Mouse (Mus musculus) myocyte (in vitro differentiated cells): ENCODE results near the gene Crk. TPM values are rescaled to one million over a fixed set of nuclear protein-coding genes. Genes with fewer than 3 reads are reported as not detected.

Source experiments
- H3K27me3 ChIP-seq: one replicate; pipeline ENCODE4 v1.6.1; 2011; ENCODE audit not compliant: control insufficient read depth, insufficient read depth, insufficient read length
- H3K36me3 ChIP-seq: one replicate; pipeline ENCODE4 v1.6.1; 2011; ENCODE audit not compliant: control insufficient read depth, insufficient read depth
- H3K4me2 ChIP-seq: one replicate; pipeline ENCODE4 v1.6.1; 2011; ENCODE audit warnings: low read depth, control low read depth
- H3K4me3 ChIP-seq: one replicate; pipeline ENCODE4 v1.5.1; 2011; ENCODE audit warnings: mild to moderate bottlenecking, control low read depth, moderate library complexity
- H3K79me2 ChIP-seq: one replicate; pipeline ENCODE4 v1.6.1; 2011; ENCODE audit not compliant: control insufficient read depth, insufficient read depth
- H3ac ChIP-seq: one replicate; pipeline ENCODE4 v1.6.1; 2011; ENCODE audit not compliant: control insufficient read depth, insufficient read length
- CEBPB ChIP-seq: IDR thresholded peaks from 2 replicates; pipeline ENCODE4 v1.6.1; 2011; ENCODE audit warnings: mild to moderate bottlenecking, moderate library complexity; ENCODE audit not compliant: poor library complexity, insufficient read depth, severe bottlenecking
- E2F4 ChIP-seq: IDR thresholded peaks from one replicate; pipeline ENCODE4 v1.6.1; 2011; ENCODE audit warnings: mild to moderate bottlenecking, control low read depth, moderate library complexity; ENCODE audit not compliant: insufficient read depth
- MYOD1 ChIP-seq, 3 experiments: IDR thresholded peaks; one replicate each; pipeline ENCODE4 v1.6.1; 2011; ENCODE audit warnings: control low read depth in 2 of 3, low read depth in 2 of 3, mild to moderate bottlenecking in 2 of 3, moderate library complexity in 1 of 3; ENCODE audit not compliant: insufficient read length in 2 of 3, control insufficient read depth in 1 of 3
- MYOG ChIP-seq, 3 experiments: IDR thresholded peaks; one replicate each; pipeline ENCODE4 v1.6.1; 2011; ENCODE audit warnings: control low read depth in 2 of 3, low read depth in 2 of 3, mild to moderate bottlenecking in 2 of 3; ENCODE audit not compliant: insufficient read length in 2 of 3, control insufficient read depth in 1 of 3, insufficient read depth in 1 of 3
- POLR2A ChIP-seq: IDR thresholded peaks from one replicate; pipeline ENCODE4 v1.6.1; 2011; ENCODE audit warnings: low read depth, mild to moderate bottlenecking, control low read depth, moderate library complexity; ENCODE audit not compliant: insufficient read length
- SRF ChIP-seq: IDR thresholded peaks from one replicate; pipeline ENCODE4 v1.6.1; 2011; ENCODE audit warnings: low read depth; ENCODE audit not compliant: control insufficient read depth, insufficient read length
- TCF12 ChIP-seq: IDR thresholded peaks from one replicate; pipeline ENCODE4 v1.6.1; 2011; ENCODE audit warnings: mild to moderate bottlenecking, control low read depth; ENCODE audit not compliant: poor library complexity, insufficient read depth, severe bottlenecking
- TCF3 ChIP-seq: IDR thresholded peaks from one replicate; pipeline ENCODE4 v1.6.1; 2011; ENCODE audit warnings: low read depth, control low read depth; ENCODE audit not compliant: insufficient read length
- USF1 ChIP-seq: IDR thresholded peaks from one replicate; pipeline ENCODE4 v1.6.1; 2011; ENCODE audit warnings: low read depth, mild to moderate bottlenecking, control low read depth, moderate library complexity
- polyA plus RNA-seq: library from polyadenylated mRNA; unstranded; fragments of >200 nt; fragmentation: generic; extraction: Trizol; gene quantifications from one replicate; pipeline ENCODE4 v1.2.1, GENCODE M21; 2012; ENCODE audit warnings: missing spikeins

The Crk gene
- polyA plus RNA-seq, 1 experiment = 34.5 TPM

GRCm38 (mm10) chr11:75751082-75751481 is 72.0 kb downstream of the Crk start:
- no peak overlapping the region for H3ac ChIP-seq
- H3K36me3 ChIP-seq = peaks cover 26% of the 10 kb centered on the region
- H3K4me3 ChIP-seq = no peak overlapping the region

More at GRCm38 (mm10) chr11:75751082-75751481, 72.0 kb downstream of the Crk start:
- TF ChIP-seq TCF12 = no peak
- no peak for TF ChIP-seq USF1
- TF ChIP-seq MYOD1 (IDR thresholded peaks at IDR 0.05; ENCODE audit: control insufficient read depth in 1 of 3, insufficient read length in 2 of 3, low read depth in 2 of 3) = no peak
- no peak for TF ChIP-seq MYOG (IDR thresholded peaks at IDR 0.05; ENCODE audit: control insufficient read depth in 1 of 3, insufficient read depth in 1 of 3, insufficient read length in 2 of 3, low read depth in 2 of 3)
- no peak for TF ChIP-seq E2F4
- no peak for TF ChIP-seq CEBPB
- TF ChIP-seq TCF3 = no peak
- no peak for TF ChIP-seq SRF
- TF ChIP-seq POLR2A = no peak
- Histone ChIP-seq H3K4me2 (no peak overlapping the region), H3K79me2 (peaks cover 100% of the 10 kb centered on the region), H3K27me3 (no peaks in the 10 kb centered on the region)

Other genes starting within 250 kb of the Crk start
- 0.06 TPM for gene Serpinf2, start 239.7 kb upstream of the Crk start, polyA plus RNA-seq
- gene Wdr81, start 224.5 kb upstream of the Crk start, polyA plus RNA-seq = 17.3 TPM
- gene Tlcd2, start 217.5 kb upstream of the Crk start, polyA plus RNA-seq = 2.9 TPM
- gene Prpf8, start 192.4 kb upstream of the Crk start, polyA plus RNA-seq = 93.0 TPM
- gene Rilp, start 169.2 kb upstream of the Crk start, polyA plus RNA-seq = 4.6 TPM
- gene Scarf1, start 165.7 kb upstream of the Crk start, polyA plus RNA-seq = 0.06 TPM
- gene Slc43a2, start 147.6 kb upstream of the Crk start, polyA plus RNA-seq = 15.9 TPM
- gene Pitpna, start 91.2 kb upstream of the Crk start, polyA plus RNA-seq = 125 TPM
- 20.7 TPM for gene Inpp5k, start 48.3 kb upstream of the Crk start, polyA plus RNA-seq
- gene Myo1c, start 28.8 kb upstream of the Crk start, polyA plus RNA-seq = 177 TPM
- 612 TPM for gene Ywhae, start 53.6 kb downstream of the Crk start, polyA plus RNA-seq
- gene Doc2b, start 116.8 kb downstream of the Crk start, polyA plus RNA-seq = 0.10 TPM